Comparison of ENCODE assay signal across 11 mouse cellular contexts in genomic region chrX:57339220-57339619, GRCm38 (mm10). TPM values are rescaled to one million over a fixed set of nuclear protein-coding genes. Genes with fewer than 3 reads are reported as not detected.
DNase-seq lines count a peak whose midpoint lies in the region; ATAC-seq and TF ChIP-seq lines count a peak whose summit lies in the region.
"Had no signal": no experiment of that assay in that cellular context is flagged by ENCODE, and none has a peak within 500 bp of the region (broad histone marks: within the 10 kb centered on the region; RNA-seq: fewer than 3 reads in every experiment).

No protein-coding gene starts in this region.

- H3K4me1 ChIP-seq in heart, embryonic 16.5 days (ENCODE audit: control insufficient read depth, insufficient read depth, low read length): peaks cover 5% of the 10 kb centered on the region; the same call in 1 of the 2 replicates
- H3K4me1 ChIP-seq in lung, embryonic 16.5 days (replicated peaks; ENCODE audit: control insufficient read depth, insufficient read depth, low read length): no peaks in the 10 kb centered on the region
- no peaks in the 10 kb centered on the region; the same call in 1 of the 2 replicates for H3K4me1 ChIP-seq in cortical plate, adult 2 months (ENCODE audit: control insufficient read depth, insufficient read depth, low read length)

- H3K4me3 ChIP-seq in heart, embryonic 16.5 days (ENCODE audit: low read length): no peak overlapping the region
- no peak overlapping the region for H3K4me3 ChIP-seq in lung, embryonic 16.5 days (ENCODE audit: low read length)
- H3K4me3 ChIP-seq in cortical plate, adult 2 months (ENCODE audit: insufficient read depth, low read length): no peak overlapping the region
- peak overlapping the region; percentile 35; the same call in 1 of the 2 replicates for H3K4me3 ChIP-seq in macrophage (ENCODE audit: inconsistent target)

- no peak for TF ChIP-seq CTCF in cortical plate, adult 2 months (IDR thresholded peaks at IDR 0.05; ENCODE audit: extremely low read depth, insufficient read depth, low read length)

- 54% methylated on average over 4 of the region's 4 CpGs for WGBS in heart, embryonic 16.5 days
- WGBS in lung, embryonic 16.5 days: 40% methylated on average over 4 of the region's 4 CpGs
- WGBS in macrophage (ENCODE audit: missing documents): 63% methylated on average over 4 of the region's 4 CpGs

- H3K79me2 ChIP-seq in macrophage (ENCODE audit: inconsistent target): no peaks in the 10 kb centered on the region; the same call in 1 of the 2 replicates

- intact Hi-C loops in heart, postnatal 10 days (cut with DNase I): no loop called here

- no peaks in the 10 kb centered on the region for H3K36me3 ChIP-seq in heart, embryonic 16.5 days (ENCODE audit: control insufficient read depth, insufficient read depth)
- no peaks in the 10 kb centered on the region for H3K36me3 ChIP-seq in lung, embryonic 16.5 days (ENCODE audit: control insufficient read depth, insufficient read depth, low read length)
- H3K36me3 ChIP-seq in macrophage (ENCODE audit: inconsistent target): no peaks in the 10 kb centered on the region

- DNase-seq in heart, postnatal 10 days: no peak
- no peak for DNase-seq in lung, postnatal 36 days
- DNase-seq in left cerebral cortex, adult 11 months (ENCODE audit: low spot score): no peak
- DNase-seq: adrenal gland, postnatal 25 days; cerebellum, adult 8-10 months; right cerebral cortex, postnatal 14 days had no signal

- H3K9ac ChIP-seq in heart, embryonic 16.5 days (ENCODE audit: low read length): no peak overlapping the region
- no peak overlapping the region for H3K9ac ChIP-seq in lung, embryonic 16.5 days (ENCODE audit: low read length)

- H3K27ac ChIP-seq in heart, embryonic 16.5 days (ENCODE audit: low read length): no peak overlapping the region; the same call in 1 of the 2 replicates
- peak overlapping the region; percentile 17; the same call in 1 of the 2 replicates for H3K27ac ChIP-seq in lung, embryonic 16.5 days (ENCODE audit: low read length)
- peak overlapping the region; percentile 81; the same call in 1 of the 2 replicates for H3K27ac ChIP-seq in cortical plate, adult 2 months (ENCODE audit: insufficient read depth, low read length)
- H3K27ac ChIP-seq in macrophage: peak overlapping the region; percentile 73

- peak overlapping the region; percentile 41 for H3K4me2 ChIP-seq in heart, embryonic 16.5 days (ENCODE audit: low read depth, low read length)
- peak overlapping the region; percentile 29; the same call in 1 of the 2 replicates for H3K4me2 ChIP-seq in lung, embryonic 16.5 days (ENCODE audit: low read depth, low read length)

- H3K27me3 ChIP-seq in heart, embryonic 16.5 days (ENCODE audit: control insufficient read depth, insufficient read depth, low read length): no peaks in the 10 kb centered on the region
- H3K27me3 ChIP-seq in lung, embryonic 16.5 days (ENCODE audit: control insufficient read depth, insufficient read depth, low read depth, low read length): no peaks in the 10 kb centered on the region

- H3K9me3 ChIP-seq in heart, embryonic 16.5 days (replicated peaks; ENCODE audit: control insufficient read depth, low read length): no peaks in the 10 kb centered on the region
- no peaks in the 10 kb centered on the region for H3K9me3 ChIP-seq in lung, embryonic 16.5 days (ENCODE audit: control insufficient read depth, low read length)

- no peak for ATAC-seq in heart, embryonic 16.5 days (replicated peaks; ENCODE audit: extremely low read depth, insufficient read depth, low FRiP score)
- ATAC-seq in lung, embryonic 16.5 days (ENCODE audit: low read depth): peak; percentile 60; the same call in 1 of the 2 replicates
- ATAC-seq: forebrain, embryonic 14.5 days had no signal

- no peak for TF ChIP-seq POLR2A in cortical plate, adult 2 months (IDR thresholded peaks at IDR 0.05; ENCODE audit: extremely low read depth, insufficient read depth, low read length)

RNA-seq across cellular contexts. Expression of gene Arhgef6, which starts 0.7 kb away (rescaled TPM):
- polyA plus RNA-seq in heart, embryonic 16.5 days (2015; fragmentation: Nextera tagmentation; extraction: Ambion mirVana): 39.6 and 44.2 TPM in 2 replicates
- 10 to 100 TPM; 77.6 to 80.0 TPM for total RNA-seq in heart, postnatal 10 days (2021)
- 22.9 and 26.4 TPM in 2 replicates for polyA plus RNA-seq in lung, embryonic 16.5 days (2015; fragmentation: Nextera tagmentation; extraction: Ambion mirVana)
- 13.4 and 17.1 TPM in 2 replicates for polyA plus RNA-seq in cortical plate, adult 2 months (2012; rRNA removed)
- total RNA-seq in macrophage (2018; cell fraction: chromatin; rRNA removed): 100 to 1,000 TPM in 17 of 26 experiments, 10 to 100 TPM in 7, 1 to 10 TPM in 2; 7.4 to 175 (median 120) TPM
- total RNA-seq in macrophage (2018; cell fraction: cytosol; rRNA removed): 10 to 100 TPM; 48.9 to 94.7 (median 66.6) TPM
- 100 to 1,000 TPM in 6 of 26 experiments, 10 to 100 TPM in 20; 11.6 to 169 (median 79.2) TPM for total RNA-seq in macrophage (2018; cell fraction: nucleus; rRNA removed)
- 38.1 to 78.3 TPM (median 73.9 TPM) in 3 replicates for polyA plus RNA-seq in macrophage (2018)

RNA-seq across cellular contexts. Expression of gene Rbmx, which starts 53.6 kb away (rescaled TPM):
- polyA plus RNA-seq in heart, embryonic 16.5 days (2015; fragmentation: Nextera tagmentation; extraction: Ambion mirVana): 83.0 and 87.3 TPM in 2 replicates
- total RNA-seq in heart, postnatal 10 days (2021): 10 to 100 TPM; 57.3 to 57.8 TPM
- polyA plus RNA-seq in lung, embryonic 16.5 days (2015; fragmentation: Nextera tagmentation; extraction: Ambion mirVana): 125 and 131 TPM in 2 replicates
- 54.3 and 58.8 TPM in 2 replicates for polyA plus RNA-seq in cortical plate, adult 2 months (2012; rRNA removed)
- 100 to 1,000 TPM in 2 of 26 experiments, 10 to 100 TPM in 24; 24.5 to 111 (median 49.9) TPM for total RNA-seq in macrophage (2018; cell fraction: chromatin; rRNA removed)
- 10 to 100 TPM in 25 of 26 experiments, 1 to 10 TPM in 1; 9.9 to 18.3 (median 12.7) TPM for total RNA-seq in macrophage (2018; cell fraction: cytosol; rRNA removed)
- total RNA-seq in macrophage (2018; cell fraction: nucleus; rRNA removed): 100 to 1,000 TPM in 1 of 26 experiments, 10 to 100 TPM in 25; 25.3 to 111 (median 40.5) TPM
- polyA plus RNA-seq in macrophage (2018): 17.3 to 21.6 TPM (median 20.7 TPM) in 3 replicates
